Mouse (Mus musculus) olfactory bulb, adult 2 months (tissue): ENCODE data around the gene Slc17a5.

Experiments
- CTCF ChIP-seq: fragments of 200-500 bp; IDR thresholded peaks from 2 replicates; pipeline ENCODE4 v1.5.1; 2012; ENCODE audit warnings: low read depth, mild to moderate bottlenecking, low read length, moderate library complexity; ENCODE audit not compliant: insufficient read depth
- POLR2A ChIP-seq: fragments of 200-500 bp; IDR thresholded peaks from 2 replicates; pipeline ENCODE4 v1.6.1; 2012; ENCODE audit warnings: mild to moderate bottlenecking, low read depth, low read length, moderate library complexity; ENCODE audit not compliant: insufficient read depth

GRCm38 (mm10) chr9:78614201-78614600 lies 26.4 kb upstream of the Slc17a5 start:
- TF ChIP-seq POLR2A (no peak), CTCF (no peak)
